Mouse (Mus musculus) urinary bladder, postnatal 36 days (tissue): ENCODE data around the gene Patz1.

Experiments
- DNase-seq, 2 experiments: peaks; one replicate each; pipeline ENCODE4 v3.0.0; 2022; ENCODE audit warnings: low spot score in 2 of 2, mixed read lengths in 1 of 2

Gene Patz1

DNA sequence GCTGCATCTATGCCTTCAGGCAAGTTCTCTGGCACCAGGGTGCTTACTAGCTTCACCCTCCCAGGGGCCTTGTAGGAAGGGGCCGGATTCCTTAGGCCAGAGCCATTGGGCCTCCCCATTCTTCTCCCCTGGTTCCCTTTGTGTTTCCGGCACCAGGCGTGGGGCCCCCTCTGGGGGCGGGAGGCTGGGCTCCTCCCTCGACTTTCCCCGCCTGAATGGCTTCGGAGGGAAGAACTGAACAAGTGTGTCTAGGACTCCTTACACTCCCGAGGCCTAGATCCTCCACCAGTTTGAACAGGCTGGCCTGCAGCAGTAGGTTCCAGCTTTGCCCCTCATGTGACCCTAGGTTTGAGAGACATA lies 3.4 kb downstream of the Patz1 start:
- DNase-seq = peak; percentile 48 to 56

DNA sequence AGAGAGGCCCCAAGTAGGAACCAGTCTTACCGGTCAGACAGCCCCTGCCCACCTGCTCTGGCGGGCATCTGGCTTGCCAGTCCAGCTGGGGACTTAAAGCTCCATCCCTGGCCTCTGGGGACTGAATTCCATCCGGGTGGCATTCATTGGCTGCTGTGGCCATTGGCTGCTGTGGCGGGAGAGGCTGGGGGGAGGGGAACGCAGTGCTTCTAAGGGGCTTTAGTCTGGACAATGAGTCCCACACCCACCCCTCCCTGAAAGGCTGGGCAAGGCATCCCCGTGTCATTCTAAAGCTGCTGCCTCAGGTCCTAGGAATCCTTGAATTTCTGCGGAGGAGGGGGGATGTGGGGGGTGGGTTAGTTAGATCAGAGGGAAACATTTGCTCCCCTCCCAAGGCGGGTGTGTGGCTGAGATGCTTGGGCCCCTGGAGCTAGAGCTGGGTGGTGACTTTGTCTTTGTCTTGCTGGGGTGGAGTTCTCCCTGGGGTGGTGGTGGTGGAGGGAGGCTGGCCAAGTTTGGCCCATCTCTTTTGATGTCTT lies 4.1 kb downstream of the Patz1 start:
- DNase-seq = peak; percentile 42 to 45

DNA sequence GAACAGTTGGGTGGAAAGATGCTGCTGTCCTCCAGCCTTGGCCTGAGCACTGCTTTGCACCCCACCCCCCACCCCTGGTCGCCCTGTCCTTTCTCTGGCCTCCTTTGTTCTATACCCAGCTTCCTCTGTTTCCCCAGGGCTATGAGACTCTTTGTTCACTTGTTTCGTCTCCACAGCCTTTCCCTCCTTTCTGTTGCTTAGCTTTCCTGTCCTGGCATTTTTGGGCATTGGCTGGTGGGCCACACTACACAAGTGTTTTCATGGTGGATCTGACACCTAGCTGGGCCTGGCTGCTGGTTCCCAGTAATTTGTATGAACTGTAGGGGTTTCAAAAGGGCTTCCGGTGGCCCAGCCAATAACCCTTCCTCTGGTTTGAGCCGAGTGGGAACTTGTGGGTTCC lies 4.7 kb downstream of the Patz1 start:
- no peak for DNase-seq

DNA sequence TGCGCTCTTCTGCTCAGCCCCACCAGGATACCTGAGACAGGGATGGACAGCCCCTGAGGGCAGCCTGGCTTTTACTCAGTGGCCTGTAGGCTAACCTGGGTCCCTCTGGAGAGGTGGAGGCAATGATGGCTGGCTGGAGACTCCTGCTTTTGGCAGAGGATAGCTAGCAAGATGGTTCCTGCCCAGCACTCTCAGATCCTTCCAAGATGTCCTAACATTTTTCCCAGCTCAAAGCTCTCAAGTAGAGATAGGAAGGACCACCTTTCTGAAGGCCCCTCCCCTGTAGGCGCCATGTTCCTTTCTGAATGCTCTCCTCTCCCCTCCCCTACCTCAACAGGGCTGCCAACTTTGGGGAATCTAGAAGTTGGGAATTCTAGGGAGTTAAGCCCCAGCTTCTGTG lies 6.0 kb downstream of the Patz1 start:
- DNase-seq = no peak

DNA sequence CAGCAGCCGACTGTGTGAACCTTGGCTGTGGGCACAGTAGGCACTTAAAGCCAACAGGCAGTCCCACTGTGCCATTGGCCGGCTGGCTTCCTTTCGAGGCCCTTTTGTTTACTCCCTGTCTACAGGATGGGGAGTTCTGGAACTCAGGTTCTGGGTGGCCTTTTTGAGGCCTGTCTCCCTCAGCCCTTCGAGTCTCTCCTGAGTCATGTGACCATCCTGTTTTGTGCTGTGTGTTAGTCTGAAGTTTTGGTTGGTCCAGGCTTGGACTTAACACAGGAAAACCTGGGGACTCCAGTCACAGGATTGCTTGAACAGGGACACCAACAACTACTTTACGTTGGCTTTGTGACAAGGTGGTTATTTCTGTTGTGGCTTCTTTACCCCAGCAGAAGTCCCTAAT lies 7.4 kb downstream of the Patz1 start:
- no peak for DNase-seq

DNA sequence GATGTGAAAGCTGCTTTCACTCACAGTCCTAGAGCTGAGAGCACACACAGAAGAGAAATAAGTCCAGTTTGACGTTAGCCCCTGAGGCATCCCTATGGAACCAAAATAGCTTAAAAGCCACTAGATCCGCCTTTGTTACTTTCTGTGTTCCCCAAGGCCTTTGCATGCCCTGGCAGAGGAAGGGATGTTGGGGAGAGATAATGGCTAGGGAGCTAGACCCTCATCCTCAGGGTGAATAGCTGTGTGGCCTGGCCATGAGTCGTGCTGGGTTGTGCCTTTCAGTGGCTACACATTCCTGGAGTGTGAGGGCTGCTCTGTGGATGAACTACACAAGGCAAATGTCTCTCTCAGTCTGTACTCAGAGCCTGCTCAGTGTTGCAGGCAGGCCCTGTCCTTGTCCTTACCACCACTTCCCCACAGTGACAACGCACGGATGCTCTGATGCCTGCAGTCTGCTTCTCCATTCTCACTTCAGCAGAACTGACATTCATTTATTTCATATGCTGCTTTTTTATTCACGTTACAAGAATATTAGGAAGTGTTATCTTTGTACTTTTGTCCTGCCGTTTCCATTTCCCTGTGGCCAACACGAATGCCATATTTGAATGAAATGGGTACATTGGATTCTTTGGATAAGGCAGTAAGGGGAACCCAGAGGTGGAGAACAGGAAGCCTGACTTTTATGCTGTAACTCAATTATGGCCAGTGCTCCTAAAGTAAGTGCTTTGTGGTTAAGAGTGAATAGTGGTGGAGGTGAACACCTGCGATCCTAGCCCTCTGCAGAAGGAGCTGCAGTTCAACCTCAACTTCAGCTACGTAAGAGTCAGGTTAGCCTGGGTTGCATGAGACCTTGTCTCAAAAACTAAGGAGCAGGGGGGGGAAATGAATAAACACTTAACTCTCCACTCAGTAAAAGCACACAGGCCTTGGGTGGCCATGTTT lies 9.5 kb downstream of the Patz1 start:
- no peak for DNase-seq

DNA sequence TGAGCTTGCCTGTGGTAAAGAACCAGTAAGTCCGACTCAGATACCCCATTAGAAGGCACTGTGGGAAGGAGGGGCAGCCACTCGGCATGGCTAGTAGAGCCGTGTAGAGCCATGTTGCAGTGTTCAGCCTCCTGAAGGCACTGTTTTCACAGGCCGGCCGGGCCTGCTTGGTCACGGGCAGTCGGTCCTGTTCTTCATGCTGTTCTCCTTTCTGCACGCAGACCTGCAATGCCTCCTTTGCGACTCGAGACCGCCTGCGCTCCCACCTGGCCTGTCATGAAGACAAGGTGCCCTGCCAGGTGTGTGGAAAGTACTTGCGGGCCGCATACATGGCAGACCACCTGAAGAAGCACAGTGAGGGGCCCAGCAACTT lies 10.1 kb downstream of the Patz1 start:
- no peak for DNase-seq

DNA sequence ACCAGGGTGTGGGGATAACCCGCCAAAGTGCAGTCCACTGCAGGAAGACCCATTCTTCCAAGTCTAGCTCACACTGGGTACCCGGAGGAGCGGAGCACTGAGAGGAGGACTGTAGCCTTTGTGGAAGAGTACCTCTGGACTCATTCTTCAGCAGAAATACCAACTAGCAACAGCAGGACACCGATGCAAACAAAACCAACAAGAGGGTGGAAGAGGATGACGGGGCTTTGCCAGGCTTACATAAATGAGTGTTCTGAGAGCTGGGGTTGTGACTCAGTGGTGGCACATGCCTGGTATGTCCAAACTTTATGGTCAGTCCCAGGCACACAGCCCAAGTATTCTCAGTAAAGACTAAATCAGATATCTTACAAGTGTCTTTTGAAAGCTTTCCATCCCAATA lies 12.4 kb downstream of the Patz1 start:
- DNase-seq = no peak

DNA sequence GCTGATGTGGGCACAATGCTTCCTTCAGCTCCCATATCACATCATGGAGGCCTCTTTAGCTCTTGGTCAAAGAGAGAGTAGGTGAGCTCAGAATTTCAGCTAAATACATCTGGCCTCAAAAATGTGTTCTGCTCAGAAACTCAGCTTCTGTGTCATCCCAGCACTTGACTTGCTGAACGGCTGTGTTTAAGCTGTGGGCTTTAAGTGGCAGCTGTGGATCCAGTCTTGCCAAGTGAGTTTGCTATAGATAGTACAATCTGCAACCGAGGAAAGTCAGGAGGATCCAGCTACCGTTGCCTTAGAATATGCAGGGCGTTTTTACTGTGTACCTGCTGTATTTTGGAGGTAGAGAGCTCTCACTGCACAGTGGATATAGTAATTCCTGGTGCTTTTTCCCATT lies 13.7 kb downstream of the Patz1 start:
- no peak for DNase-seq

DNA sequence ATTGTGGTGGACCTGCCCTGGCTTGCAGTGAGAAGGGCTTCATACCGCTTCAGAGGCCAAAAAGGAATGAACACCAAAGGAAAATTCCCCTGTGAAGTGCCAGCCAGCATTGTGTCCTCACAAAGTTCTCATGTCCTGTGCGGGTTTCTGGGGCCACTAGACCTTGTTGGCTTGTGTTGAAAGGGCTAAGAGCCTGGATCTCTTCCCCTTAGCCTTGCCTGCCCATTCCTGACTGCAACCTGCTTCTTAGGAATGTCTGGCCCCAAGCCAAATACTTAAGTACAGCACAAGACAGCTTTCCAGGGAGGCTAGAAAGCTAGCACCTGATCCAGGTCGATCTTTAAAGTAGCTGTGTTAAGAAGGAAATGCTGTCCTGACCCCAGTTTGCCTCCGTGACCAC lies 14.1 kb downstream of the Patz1 start:
- no peak for DNase-seq

DNA sequence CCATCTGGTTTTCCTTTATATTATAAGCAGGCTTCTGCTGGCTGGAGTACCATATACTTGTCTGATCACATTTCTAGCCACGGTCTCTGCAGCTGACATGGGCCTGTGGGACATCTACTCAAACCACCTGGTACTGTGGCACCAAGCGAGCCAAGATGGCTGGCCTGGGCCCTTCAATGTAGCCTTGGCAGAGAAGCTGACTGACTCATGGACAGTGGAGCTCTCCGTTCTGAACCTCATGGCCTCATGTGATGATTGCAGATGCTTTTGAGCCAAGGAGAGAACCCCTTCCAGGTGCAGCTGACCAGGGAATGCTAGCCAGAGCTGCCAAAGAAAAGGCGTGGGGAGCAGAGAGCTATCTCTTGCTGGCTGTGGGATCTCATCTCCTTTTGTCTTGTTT lies 17.1 kb downstream of the Patz1 start:
- no peak for DNase-seq

DNA sequence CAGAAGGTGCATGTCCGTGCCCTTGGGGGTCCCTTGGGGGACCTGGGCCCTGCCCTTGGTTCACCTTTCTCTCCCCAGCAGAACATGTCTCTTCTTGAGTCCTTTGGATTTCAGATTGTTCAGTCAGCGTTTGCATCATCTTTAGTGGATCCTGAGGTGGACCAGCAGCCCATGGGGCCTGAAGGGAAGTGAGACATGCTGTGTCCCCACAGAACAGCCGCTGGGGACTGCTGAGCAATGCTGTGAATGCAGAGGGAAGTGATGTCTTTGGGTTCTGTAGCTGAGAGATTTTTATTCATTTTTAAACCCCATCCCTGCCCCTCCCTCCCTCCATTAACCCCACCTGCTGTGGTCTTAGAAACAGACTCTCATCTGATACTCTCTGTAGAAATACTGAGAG lies 19.2 kb downstream of the Patz1 start:
- DNase-seq = no peak

DNA sequence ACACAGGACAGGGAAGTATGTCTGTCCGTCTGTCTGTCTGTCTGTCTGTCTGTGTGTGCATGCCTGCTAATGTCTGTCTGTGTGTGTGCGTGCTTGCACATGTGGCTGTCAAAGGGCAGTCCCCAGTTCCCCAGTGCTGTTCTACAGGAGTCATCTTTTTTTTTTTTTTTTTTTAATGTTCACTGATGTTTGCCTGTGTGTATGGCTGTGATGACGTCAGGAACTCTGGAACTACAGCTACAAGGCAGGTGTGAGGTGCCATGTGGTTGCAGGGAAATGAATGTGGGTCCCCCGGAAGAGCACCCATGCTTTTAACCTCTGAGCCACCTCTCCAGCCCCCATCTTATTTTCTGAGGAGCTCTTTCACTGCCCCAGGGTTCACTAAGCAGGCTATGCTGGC lies 21.2 kb downstream of the Patz1 start:
- DNase-seq = no peak

DNA sequence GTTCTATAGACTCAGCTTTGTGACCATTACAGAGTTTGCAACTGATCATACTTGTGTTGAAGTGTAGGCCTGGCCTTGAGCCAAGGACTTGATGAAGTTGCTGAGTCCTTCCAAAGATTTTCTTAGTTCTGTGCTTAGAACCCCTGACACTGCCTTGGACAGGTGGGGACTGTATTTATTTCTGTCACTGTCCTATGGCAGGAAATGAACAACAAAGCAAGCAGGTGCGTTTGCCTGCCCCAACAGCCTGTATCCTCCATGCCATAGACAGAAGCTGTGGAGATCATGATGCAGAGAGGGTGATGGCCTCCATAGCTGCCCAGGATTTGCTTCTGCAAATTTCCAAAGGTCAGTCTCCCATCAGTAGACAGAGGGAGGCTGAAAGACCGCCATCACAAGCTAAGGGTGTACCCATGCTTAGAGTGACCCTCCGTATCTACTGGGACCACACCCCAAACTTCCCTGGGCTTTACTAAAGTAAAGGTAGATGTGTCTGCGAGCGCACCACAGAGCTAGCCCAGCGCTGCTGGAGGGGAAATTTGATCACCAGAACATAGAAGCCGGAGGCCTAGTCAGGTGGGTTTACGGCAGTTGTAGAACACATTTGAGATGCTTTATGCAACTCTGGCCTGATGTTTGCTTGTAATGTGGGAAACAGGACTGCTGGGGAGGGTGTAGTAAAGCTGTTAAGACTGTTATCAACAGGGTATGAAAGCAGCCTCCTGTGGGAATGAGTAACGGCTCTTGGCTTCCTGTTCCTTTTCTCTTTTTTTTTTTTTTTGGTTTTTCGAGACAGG lies 22.3 kb downstream of the Patz1 start:
- no peak for DNase-seq

DNA sequence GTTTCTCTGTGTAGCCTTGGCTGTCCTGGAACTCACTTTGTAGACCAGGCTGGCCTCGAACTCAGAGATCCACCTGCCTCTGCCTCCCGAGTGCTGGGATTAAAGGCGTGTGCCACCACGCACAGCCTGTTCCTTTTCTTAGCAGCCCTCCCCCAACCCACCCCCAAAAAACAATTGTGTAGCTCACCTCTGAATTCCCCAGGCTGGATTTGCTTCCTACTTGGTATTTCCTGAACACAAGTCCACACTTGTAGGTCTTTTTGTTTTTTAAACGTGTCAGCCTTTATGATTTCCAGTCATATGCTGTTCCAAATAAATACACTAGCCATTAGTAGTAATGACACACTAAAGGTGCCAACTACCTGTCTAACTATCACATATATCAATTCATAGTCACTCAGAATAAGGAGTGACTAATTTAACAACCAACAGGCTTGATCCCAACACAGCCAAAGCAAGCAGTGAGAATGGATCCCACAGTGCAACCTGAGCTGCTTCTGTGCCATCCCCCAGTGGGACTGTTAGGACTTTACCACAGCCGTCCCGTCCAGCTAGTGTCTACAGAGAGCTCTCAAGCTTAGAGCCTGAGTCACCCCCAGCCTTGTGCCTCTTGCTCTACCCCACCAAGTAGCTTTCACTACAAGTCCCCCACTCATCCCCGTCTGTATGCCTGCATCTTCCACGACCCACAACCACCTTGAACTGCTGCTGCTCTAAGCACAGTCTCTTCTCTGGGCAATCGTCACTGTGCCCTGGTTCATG lies 23.1 kb downstream of the Patz1 start:
- no peak for DNase-seq

DNA sequence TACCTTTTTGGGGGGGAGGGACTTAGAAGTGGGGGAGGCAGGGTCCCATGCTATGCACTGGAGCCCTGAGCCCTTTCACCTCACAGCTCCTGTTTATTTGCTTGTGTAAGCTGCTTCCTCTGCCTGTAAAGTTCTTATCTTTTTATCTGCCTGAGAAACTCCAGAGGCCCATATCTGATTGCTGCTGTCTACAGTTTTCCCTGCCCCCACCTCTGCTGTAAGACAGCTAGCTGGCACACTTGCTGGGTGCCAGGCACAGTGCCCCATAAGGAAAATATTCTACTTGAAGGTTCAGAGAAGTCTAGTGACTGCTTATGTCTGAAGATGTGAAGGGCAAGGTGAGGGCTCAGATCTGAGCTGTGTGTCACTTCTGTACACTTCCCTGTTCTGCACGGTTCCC lies 24.6 kb downstream of the Patz1 start:
- peak in 1 of 2 experiments; percentile 32 for DNase-seq

DNA sequence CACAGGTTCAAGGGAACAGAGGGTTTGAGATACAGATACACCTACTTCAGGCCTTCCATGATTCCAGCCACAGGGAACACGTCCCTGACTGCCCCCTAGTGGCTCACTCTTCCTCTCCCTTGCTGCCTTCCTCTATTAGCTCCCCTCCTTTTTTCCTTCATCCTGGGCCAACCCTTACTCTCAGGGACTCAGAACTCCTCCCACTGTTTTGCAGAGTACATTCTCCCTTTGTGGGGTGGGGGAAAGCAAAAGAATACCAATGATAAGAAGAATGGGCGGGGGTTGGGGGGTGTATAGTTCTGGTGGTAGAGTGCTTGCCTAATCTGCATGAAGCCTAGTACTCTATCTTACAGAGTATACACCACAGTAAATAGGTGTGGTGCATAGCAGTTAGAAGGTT lies 25.5 kb downstream of the Patz1 start:
- peak in 1 of 2 experiments; percentile 33 for DNase-seq

DNA sequence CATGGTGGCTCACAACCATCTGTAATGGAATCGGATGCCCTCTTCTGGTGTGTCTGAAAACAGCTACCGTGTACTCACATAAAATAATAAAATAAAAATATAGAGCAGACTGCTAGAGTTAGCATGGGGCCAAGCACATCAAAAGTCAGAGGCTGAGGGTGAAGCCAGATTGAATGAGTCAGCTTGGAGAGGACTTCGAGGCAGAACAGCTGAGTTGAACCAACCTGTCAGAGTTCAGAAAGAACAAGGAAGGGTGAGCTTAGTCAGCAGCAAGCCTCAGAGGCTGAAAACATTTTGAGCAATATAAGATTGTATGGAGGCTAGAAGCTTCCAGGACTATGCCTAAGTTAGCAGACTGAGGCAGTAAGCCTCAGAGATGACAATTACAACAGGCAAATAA lies 29.6 kb downstream of the Patz1 start:
- no peak for DNase-seq

DNA sequence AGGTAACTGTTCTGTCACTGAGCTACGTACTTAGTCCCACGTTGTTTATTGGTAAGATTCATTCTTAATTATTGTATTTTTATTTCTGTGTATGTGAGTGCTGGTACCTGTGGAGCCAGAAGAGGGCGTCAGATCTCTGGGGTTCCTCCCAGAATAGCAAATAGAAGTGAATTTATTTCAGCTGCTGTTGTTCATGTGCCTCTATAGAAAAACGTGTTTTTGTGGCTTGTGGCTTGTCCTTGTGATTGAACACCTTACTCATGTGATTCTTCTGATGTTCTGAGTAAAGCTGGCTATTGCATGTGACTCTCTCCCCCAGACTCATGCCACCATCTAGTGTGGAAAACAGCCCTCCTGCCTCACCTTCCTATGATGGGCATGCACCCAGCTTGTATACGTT lies 39.6 kb downstream of the Patz1 start:
- no peak for DNase-seq

DNA sequence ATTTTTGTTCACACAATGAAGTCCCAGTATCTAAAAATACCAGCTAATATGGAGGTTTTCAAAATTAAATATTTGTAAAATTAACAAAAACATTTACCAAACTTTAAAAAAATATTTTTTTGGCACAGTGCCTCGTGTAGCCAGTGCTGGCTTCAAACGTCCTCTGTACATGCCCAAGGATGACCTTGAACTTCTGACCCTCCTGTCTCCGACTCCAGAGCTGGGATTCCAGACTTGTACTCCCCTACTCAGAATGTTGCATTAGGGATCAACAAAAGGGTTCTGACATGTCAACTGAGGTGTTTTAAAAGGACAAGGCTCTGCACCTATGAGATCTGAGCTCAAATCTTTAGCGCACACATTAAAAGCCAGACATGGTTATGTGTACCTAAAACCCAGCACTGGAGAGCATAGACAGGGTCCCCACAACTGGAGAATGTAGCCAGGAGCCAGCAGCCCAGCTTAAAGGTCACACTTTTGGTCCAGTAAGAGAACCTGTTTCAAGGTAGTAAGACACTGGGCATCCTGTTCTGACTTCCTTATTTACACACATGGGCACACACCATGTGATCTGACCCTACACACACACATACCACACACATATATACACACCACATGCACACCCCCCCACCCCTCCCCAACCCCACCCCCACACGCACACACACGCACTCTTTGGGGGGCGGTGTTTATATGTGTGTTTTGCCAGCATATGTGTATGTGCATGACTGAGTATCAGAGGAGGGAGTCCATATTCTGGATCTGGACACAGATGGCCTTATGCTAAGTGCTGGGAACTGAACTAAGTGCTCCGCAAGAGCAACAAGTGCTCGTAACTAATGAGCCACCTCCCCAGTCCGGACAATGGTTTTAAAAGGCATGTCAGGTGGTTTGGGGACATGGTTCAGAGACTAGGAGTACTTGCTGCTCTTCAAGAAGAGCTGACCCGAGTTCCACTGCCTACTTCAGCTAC lies 40.4 kb downstream of the Patz1 start:
- no peak for DNase-seq

DNA sequence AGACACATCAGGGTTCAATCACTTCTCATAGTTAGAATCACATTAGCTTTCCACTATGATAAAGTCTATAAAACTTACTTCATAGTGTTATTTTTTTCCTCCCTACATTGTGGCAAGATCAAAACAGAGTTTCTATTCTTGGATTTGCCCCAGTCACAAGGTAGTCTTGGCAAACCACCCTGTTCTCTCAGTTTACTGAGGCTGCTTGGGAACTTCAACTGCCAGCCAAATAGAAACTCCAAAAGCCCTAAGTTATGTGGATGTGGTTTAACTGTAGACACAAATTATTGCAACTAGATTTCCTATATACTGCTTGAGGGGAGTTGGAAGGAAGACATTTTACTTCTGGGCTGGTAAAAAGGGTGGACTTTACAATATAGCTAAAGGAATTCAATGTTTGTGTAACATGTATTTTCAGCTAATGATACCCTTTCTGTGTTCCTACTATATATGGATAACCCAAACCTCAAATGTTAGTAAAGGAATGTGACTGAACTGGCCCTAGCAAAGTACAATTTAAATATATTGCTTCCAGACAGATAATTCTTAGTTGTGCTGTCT lies 41.3 kb downstream of the Patz1 start, which contains the start of gene Pik3ip1:
Pik3ip1 (plus strand) TSS at position 511 of the 561 bp plus-strand sequence.
- no peak for DNase-seq
